Mouse (Mus musculus) liver, postnatal 0 days (tissue): Measurements from ENCODE around the gene B3galt1. TPM values are rescaled to one million over a fixed set of nuclear protein-coding genes. Genes with fewer than 3 reads are reported as not detected.

ENCODE experiments used
- ATAC-seq: fragments of 200-750 bp; cut with Nextera tagmentation; 2 replicates; pipeline ENCODE4 v1.8.0; 2017; ENCODE audit warnings: mild to moderate bottlenecking, moderate library complexity
- DNase-seq: peaks from one replicate; pipeline ENCODE4 v3.0.0-alpha.2; 2016
- H3K27ac ChIP-seq: fragments of 300-500 bp; sonication (generic); 2 replicates; pipeline ENCODE4 v1.5.1; 2014; ENCODE audit warnings: antibody characterized with exemption, moderate library complexity, mild to moderate bottlenecking, low read depth
- H3K27me3 ChIP-seq: fragments of 300-500 bp; sonication (generic); 2 replicates; pipeline ENCODE4 v1.6.1; 2014; ENCODE audit warnings: low read length, control low read depth, mixed read lengths; ENCODE audit not compliant: insufficient read depth
- H3K36me3 ChIP-seq: fragments of 300-500 bp; sonication (generic); replicated peaks from 2 replicates; pipeline ENCODE4 v1.6.1; 2014; ENCODE audit warnings: mild to moderate bottlenecking, control low read depth, low read length, moderate library complexity, mixed read lengths; ENCODE audit not compliant: insufficient read depth
- H3K4me1 ChIP-seq: fragments of 300-500 bp; sonication (generic); 2 replicates; pipeline ENCODE4 v1.6.1; 2014; ENCODE audit warnings: antibody characterized with exemption, mild to moderate bottlenecking, control low read depth; ENCODE audit not compliant: insufficient read depth
- H3K4me2 ChIP-seq: fragments of 300-500 bp; sonication (generic); 2 replicates; pipeline ENCODE4 v1.6.1; 2014; ENCODE audit warnings: low read depth, mild to moderate bottlenecking, low read length, moderate library complexity, mixed read lengths
- H3K4me3 ChIP-seq: fragments of 300-500 bp; sonication (generic); 2 replicates; pipeline ENCODE4 v1.5.1; 2014; ENCODE audit warnings: low read depth, low read length
- H3K9ac ChIP-seq: fragments of 300-500 bp; sonication (generic); replicated peaks from 2 replicates; pipeline ENCODE4 v1.6.1; 2014; ENCODE audit warnings: mild to moderate bottlenecking, moderate library complexity
- H3K9me3 ChIP-seq: fragments of 300-500 bp; sonication (generic); 2 replicates; pipeline ENCODE4 v1.6.1; 2016; ENCODE audit warnings: mild to moderate bottlenecking, control low read depth, low read length, mixed read lengths
- CTCF ChIP-seq: sonication (generic); IDR thresholded peaks from 2 replicates; pipeline ENCODE4 v1.5.1; 2016; ENCODE audit warnings: antibody characterized with exemption, low read depth
- EP300 ChIP-seq: IDR thresholded peaks from 2 replicates; pipeline ENCODE4 v1.6.1; 2016; ENCODE audit warnings: antibody characterized with exemption, low read depth, mild to moderate bottlenecking
- WGBS: fragments of 180-500 bp; shearing (Covaris S2); extraction: QIAGEN DNeasy Blood & Tissue Kit; methylation state at CpG from one replicate; pipeline ENCODE4 v1.1.7; 2014; ENCODE audit not compliant: insufficient replicate concordance; 5-methylcytosine and 5-hydroxymethylcytosine counted together
- polyA plus RNA-seq: library from polyadenylated mRNA; unstranded; fragments of >200 nt; fragmentation: Nextera tagmentation; extraction: Ambion mirVana; gene quantifications from 2 replicates; pipeline ENCODE4 v1.2.1, GENCODE M21; 2015

Gene B3galt1
- polyA plus RNA-seq, 1 experiment from 2014 or later, result 2.4 TPM

DNA sequence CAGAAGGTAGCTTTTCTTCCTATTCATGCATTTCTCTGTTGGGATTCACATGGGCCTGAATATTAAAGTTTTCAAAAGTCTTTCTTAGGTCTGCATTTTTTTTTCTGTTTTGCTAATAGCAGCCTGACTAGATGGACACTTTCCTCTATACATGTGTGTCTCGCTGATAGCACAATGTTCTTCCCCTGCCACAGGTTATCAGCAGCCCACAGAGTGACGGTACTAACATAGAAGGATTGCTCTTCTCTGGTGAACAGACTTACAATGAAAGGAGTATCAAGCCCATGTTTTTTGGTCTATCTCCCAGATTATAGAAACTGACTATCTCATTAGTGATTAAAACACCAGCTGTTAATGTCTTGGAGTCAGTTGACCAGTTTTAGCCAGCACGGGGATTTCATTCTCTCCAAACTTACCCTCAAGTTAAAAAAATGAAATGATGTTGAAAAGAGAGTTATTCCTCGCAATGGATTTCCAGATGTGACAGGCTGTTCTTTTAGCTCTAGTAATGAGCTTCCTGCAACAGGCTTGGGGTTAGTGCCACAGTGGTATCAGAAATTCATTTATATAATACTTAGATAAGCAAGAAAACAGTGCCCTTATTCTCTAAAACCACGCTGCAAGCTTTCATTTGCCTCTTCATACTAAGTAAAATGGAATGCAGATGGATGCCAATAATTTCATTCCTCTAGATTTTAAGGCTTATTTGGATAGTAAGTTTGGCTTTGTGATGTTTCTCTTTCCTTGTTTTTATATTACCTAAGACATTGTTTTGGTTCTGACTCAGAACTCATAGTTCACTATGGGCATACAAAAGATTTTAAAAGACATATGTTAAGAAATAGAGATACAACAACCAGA is 263.6 kb downstream of the B3galt1 start:
- H3K4me1 ChIP-seq, result no peaks in the 10 kb centered on the region
- no peaks in the 10 kb centered on the region for H3K9me3 ChIP-seq
- no peak for ATAC-seq
- H3K9ac ChIP-seq, result no peak overlapping the region
- WGBS, result 60% methylated on average over 5 of the region's 5 CpGs
- H3K36me3 ChIP-seq, result no peaks in the 10 kb centered on the region
- no peaks in the 10 kb centered on the region for H3K27me3 ChIP-seq
- H3K4me3 ChIP-seq, result no peak overlapping the region
- H3K4me2 ChIP-seq, result no peak overlapping the region
- TF ChIP-seq CTCF (no peak), EP300 (no peak)
- H3K27ac ChIP-seq, result no peak overlapping the region
- DNase-seq, result no peak

DNA sequence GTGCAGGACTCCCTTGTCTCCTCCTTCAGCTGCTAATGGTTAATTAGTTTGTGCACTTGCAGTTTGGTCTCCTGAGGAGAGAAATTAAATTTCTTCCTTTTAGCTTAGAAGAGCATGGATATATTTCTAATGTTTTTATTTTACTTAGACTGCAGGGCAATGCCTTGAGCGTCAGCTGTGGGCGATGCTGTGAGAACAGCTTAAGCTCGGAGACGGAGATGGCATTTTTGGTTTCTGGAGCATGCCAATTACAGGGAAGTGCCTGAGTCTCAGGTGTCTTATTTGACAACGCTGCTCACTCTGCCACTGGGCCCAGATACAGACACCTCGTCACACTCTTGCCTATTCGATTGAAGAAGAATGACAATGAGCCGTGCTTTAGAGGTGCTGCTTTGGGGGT is 282.1 kb downstream of the B3galt1 start:
- no peaks in the 10 kb centered on the region for H3K9me3 ChIP-seq
- H3K27me3 ChIP-seq, result no peaks in the 10 kb centered on the region
- H3K4me1 ChIP-seq, result no peaks in the 10 kb centered on the region
- no peak overlapping the region for H3K4me3 ChIP-seq
- WGBS, result 87% methylated on average over 8 of the region's 8 CpGs
- DNase-seq (no peak), ATAC-seq (no peak)
- TF ChIP-seq EP300 (no peak), CTCF (no peak)
- no peaks in the 10 kb centered on the region for H3K36me3 ChIP-seq
- no peak overlapping the region for H3K27ac ChIP-seq
- H3K9ac ChIP-seq, result no peak overlapping the region
- H3K4me2 ChIP-seq, result no peak overlapping the region

DNA sequence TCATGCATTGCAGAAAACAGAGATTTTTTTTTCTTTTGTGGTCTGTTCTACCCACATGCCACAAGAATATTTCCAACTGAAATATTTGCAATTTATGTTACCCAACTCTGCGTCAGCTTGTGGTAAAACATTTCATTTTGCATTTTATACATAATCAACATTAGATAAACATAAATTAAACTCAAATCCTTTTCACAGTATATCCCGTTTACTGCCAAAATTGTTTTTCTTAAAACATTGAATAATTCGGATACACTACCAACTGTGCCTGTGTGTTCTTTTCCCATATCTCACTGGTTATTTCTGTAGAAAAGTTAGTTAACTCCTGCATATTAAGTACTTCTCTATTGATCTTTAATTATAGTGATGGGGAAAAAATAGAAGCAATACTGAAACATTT is 285.1 kb downstream of the B3galt1 start:
- H3K9me3 ChIP-seq, result no peaks in the 10 kb centered on the region
- no peaks in the 10 kb centered on the region for H3K4me1 ChIP-seq
- H3K4me2 ChIP-seq, result no peak overlapping the region
- DNase-seq (no peak), ATAC-seq (no peak)
- no peak overlapping the region for H3K9ac ChIP-seq
- H3K27ac ChIP-seq, result no peak overlapping the region
- TF ChIP-seq CTCF (no peak), EP300 (no peak)
- H3K4me3 ChIP-seq, result no peak overlapping the region
- no peaks in the 10 kb centered on the region for H3K36me3 ChIP-seq
- 74% methylated on average over 3 of the region's 3 CpGs for WGBS
- no peaks in the 10 kb centered on the region for H3K27me3 ChIP-seq

DNA sequence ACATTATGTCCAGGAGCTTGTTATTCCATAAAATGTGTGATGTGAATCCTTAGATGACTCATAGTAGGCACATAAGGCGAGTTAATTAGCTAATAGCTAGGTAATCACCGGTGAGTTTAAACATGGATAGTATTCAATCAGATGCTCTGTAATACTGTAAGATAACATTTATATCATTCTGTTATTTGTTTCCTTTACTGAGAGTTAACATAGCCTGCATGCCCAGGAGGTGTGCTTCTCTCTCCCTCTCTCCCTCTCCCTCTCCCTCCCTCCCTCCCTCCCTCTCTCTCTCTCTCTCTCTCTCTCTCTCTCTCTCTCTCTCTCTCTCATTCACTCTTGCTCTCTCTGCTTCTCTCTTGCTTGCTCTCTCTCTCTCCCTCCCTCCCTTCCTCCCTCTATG is 292.7 kb downstream of the B3galt1 start:
- H3K27me3 ChIP-seq, result no peaks in the 10 kb centered on the region
- no peak overlapping the region for H3K4me3 ChIP-seq
- WGBS, result 80% methylated on average over 2 of the region's 2 CpGs
- H3K27ac ChIP-seq, result no peak overlapping the region
- H3K9ac ChIP-seq, result no peak overlapping the region
- DNase-seq (no peak), ATAC-seq (no peak)
- no peaks in the 10 kb centered on the region for H3K36me3 ChIP-seq
- no peak overlapping the region for H3K4me2 ChIP-seq
- no peaks in the 10 kb centered on the region for H3K4me1 ChIP-seq
- TF ChIP-seq CTCF (no peak), EP300 (no peak)
- no peaks in the 10 kb centered on the region for H3K9me3 ChIP-seq

DNA sequence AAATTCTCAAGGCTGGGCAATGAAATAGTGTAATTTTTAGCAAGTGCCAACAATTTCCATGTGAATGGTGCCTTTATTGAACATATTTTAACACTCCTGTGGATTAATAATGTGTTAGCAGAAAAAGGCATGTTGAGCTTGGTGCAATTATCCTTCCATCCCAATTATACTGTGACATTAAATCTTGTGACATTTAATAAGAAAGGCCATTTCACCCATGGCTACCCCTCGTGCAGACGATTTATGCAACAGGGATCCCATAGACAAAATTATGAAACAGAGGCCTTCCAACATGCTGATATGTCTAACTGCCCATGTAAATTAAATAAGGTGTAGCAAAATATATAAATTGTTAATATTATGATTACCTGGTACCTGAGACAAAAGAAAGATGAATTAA is 293.3 kb downstream of the B3galt1 start:
- H3K4me3 ChIP-seq, result no peak overlapping the region
- no peak overlapping the region for H3K27ac ChIP-seq
- no peak overlapping the region for H3K4me2 ChIP-seq
- WGBS, result 82% methylated on average over 2 of the region's 2 CpGs
- no peaks in the 10 kb centered on the region for H3K27me3 ChIP-seq
- H3K36me3 ChIP-seq, result no peaks in the 10 kb centered on the region
- H3K9me3 ChIP-seq, result no peaks in the 10 kb centered on the region
- no peak overlapping the region for H3K9ac ChIP-seq
- no peaks in the 10 kb centered on the region for H3K4me1 ChIP-seq
- DNase-seq (no peak), ATAC-seq (no peak)
- no peak for TF ChIP-seq EP300
- TF ChIP-seq CTCF, result no peak

DNA sequence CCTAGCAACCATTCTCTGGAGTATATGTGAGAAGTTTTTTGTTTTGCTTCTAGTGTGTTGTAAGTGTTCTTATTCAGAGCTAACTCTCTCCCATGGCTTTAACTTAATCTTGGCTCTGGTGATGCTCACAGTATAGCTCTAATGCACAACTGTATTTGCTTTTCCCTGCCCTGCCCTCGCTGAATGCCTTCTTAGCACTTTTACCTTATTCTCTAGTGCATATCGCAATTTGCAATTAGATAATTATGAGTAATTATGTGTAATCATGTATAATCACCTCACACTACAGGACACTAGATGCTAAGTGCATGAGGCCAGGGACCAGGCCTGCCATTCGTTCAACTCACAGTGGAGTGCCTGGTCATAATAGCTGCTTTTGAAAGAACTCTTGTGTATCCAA is 307.7 kb downstream of the B3galt1 start:
- Histone ChIP-seq H3K4me2 (no peak overlapping the region), H3K27me3 (no peaks in the 10 kb centered on the region), H3K9ac (no peak overlapping the region), H3K4me1 (no peaks in the 10 kb centered on the region), H3K27ac (no peak overlapping the region), H3K4me3 (no peak overlapping the region), H3K9me3 (no peaks in the 10 kb centered on the region), H3K36me3 (no peaks in the 10 kb centered on the region)
- 71% methylated on average over 3 of the region's 3 CpGs for whole genome bisulfite sequencing
- DNase-seq (no peak), ATAC-seq (no peak)
- TF ChIP-seq EP300 (no peak), CTCF (no peak)
